Mouse (Mus musculus) retina, adult 2 months (tissue): ENCODE data around the gene Dse.

Experiments used
- DNase-seq: peaks from one replicate; pipeline ENCODE4 v3.0.0-alpha.2; 2012; ENCODE audit warnings: low read depth, low spot score

The Dse gene

DNA sequence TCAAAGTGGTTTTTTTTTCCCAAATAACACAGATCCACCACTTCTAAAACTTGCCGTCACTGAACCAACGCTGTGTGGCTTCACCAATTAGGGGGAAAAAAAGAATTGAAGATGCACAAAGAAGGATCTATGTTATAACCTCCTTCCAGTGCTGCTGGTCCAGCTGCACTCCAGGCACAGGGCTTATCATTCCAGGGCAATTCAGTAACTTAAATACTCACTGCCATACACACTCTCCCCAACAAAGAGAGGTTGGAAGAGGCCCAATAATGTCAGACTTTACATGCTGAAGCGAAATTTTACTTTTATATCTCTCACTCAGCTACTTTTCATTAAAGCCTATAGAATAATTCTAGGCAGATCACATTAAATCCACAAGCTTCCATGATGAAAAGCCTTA lies 8.9 kb downstream of the Dse start:
- DNase-seq = no peak

DNA sequence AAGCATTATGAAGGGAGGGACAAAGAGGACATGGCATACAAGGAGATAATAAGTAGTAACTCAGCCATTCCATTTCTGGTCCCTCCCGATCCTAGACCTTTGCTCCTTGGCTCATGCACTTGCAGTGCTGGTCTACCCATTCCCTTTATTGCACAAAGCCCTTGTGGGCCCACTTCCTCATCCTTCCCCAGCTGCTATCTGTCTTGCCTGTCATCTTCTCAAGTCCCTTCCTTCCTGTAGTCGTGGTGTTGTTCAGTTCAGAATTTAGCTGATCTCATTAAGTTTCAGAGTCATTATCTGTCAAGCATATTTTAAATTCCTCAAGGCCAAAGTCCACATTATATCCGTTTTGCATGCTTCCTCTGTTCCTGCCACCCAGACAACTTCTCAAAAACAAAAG lies 9.5 kb downstream of the Dse start:
- DNase-seq = no peak

- DNase-seq = no peak
These were observed 10.2 kb downstream of the Dse start for GRCm38 (mm10) chr10:34197269-34197668.

DNA sequence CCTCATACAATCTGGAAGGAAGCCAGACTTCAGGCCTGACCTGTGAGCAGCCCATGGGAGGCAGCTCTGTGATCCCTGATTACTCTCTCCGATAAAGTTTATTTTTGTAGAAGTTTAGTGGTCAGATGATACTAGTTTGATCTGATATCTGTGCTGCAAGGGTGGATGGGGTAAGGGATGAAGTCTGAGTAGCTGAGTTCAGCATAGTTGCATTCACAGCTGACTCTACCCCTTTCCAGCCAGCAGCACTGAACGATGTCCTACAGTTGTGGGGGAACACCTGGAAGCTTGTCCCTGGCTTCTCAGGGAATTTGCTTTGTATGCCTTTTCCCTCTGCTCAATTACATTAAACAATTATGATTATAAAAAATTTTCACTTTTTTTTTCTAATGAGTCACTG lies 12.6 kb downstream of the Dse start:
- no peak for DNase-seq

GRCm38 (mm10) chr10:34194503-34194902 lies 13.0 kb downstream of the Dse start:
- DNase-seq = no peak

GRCm38 (mm10) chr10:34186571-34187260 lies 20.8 kb downstream of the Dse start:
- DNase-seq = no peak

DNA sequence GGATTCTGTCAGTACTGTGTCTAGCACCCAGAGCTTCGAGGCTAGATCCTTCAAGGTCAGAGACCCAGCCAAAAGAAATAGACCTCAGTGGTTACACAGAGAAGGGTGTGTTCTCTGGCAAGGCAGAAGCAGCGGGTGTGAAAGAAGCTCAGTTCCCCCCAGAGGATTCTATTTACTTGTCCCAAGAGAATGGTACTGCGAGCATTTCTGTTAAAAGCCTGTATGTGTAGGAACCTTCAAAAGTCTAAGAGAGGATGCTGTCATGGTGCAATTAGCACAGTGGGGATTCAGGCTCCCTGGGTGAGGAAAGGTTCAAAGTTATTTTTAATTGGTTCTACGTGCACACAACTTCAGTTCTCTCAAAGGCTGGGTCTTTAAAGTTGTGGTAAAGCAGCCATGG lies 22.0 kb downstream of the Dse start:
- no peak for DNase-seq

DNA sequence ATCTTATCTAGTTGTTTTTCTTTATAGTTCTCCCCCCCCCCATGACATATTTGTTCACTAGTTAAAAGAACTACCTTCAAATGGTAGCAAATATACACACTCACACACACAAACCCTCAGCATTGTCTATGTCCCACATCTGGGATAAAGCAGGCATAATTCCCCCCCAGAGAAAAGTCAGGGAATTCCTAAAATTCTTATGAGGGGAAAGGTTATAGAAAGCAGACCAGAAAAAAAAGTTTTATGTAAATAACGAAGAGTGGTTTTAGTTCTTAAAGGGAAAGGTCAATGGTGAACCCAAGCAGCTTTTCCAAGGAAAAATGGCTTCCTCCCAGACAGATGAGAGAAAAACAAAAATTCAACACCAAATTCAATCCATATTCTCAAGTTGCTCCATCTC lies 22.6 kb downstream of the Dse start:
- no peak for DNase-seq

- no peak for DNase-seq
These were observed 23.8 kb downstream of the Dse start for GRCm38 (mm10) chr10:34183731-34184130.

DNA sequence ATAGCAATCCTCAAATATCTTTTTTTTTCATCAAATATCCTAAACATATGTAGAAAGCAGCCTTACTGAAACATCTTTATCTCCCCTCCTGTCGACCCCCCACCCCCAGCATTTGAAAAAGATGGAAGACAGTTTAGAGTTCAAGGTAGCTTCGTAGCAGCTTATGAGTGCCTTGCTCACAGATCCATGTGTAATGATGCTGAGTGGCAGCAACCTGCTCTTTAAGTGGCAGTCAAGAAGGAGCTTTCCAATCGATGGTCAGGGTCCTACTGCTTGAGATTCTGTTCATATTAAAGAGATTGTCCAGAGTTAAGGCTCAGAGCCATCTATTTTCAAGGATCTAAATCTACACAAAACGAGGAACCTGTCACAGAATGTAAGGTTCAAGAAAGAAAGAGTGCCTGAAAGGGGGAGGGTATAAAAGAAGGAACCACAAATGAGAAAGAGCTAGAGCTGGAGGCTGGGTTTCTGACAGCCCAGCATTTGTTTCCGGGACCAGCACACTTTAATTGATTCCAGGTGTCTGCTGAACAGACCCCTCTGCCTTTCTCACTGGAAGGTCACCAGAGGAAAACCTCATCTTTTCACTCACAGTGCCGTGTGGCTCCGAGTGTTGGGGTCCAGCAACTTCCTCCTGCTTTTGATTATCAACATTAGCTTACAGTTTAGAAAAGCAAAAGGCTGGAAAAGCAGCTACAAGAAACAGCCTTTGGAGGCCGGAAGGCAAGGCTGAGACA lies 31.5 kb downstream of the Dse start:
- no peak for DNase-seq

DNA sequence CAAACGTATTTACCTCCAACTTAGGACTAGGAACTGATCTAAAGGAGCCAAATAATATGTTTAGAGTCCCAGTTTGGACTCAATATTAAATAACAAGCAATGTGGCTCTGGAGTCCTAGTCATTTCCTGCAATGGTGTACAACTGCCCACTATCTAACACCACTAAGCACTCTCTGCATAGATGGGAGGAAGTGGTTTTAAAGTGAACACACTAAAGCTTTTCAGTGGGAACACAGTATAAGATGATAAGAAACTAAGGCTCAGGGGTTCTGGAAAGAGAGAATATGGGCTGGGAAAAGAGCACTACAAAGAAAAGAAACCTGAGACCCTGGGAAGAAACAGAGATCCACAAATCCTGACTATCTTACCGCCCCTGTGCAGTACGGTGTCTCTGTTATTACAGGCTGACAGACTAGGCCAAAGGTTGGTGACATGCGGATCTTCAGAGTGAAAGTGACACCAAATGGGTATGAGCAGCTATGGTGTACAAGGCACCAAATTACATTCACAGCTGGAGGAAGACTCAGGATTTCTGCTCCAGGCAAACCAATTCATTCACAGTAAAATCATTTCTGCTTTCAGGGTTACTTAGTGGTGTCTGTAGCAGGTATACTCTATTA lies 34.7 kb downstream of the Dse start:
- DNase-seq = no peak

- no peak for DNase-seq
These were observed 35.9 kb downstream of the Dse start for GRCm38 (mm10) chr10:34171660-34172059.

- DNase-seq = no peak
These were observed 36.3 kb downstream of the Dse start for GRCm38 (mm10) chr10:34171191-34171590.

DNA sequence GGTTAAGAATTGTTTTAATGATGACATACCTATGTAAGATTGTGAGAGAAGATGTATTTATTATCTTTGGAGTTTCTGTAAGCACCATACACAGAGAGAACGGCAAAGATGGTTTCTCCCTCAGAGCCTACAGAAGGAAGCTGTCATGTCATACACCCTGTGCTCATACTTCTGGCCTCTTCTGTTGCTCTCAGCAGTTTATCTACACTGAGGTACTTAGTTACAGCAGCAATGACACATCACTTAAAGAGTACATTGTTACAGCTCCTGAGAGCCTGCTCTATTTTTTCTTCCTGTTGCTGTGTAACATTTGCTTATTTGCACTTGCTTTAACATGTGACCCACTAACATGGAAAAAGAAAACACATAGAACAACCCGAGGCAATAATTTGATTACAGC lies 40.5 kb downstream of the Dse start:
- no peak for DNase-seq

- DNase-seq = no peak
These were observed 51.5 kb downstream of the Dse start for GRCm38 (mm10) chr10:34155796-34156554.

DNA sequence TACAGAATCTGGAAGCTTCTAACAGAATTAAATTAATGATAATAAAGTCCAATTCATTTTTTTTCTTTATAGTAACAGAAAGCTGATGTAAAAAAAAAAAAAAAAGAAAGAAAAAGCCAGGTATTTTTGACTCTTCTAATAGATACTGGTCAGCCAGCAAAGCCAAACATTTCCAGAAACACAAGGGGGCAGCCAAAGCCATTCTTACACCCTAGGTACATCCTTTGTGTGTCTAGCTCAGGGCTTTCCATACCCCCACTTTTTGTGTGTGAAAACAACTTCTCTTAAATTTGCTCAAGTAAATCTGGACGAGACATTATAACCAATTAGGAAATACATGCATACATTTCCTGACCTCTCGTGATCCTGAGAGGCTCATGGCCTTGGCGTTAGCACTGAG lies 55.7 kb downstream of the Dse start:
- no peak for DNase-seq

DNA sequence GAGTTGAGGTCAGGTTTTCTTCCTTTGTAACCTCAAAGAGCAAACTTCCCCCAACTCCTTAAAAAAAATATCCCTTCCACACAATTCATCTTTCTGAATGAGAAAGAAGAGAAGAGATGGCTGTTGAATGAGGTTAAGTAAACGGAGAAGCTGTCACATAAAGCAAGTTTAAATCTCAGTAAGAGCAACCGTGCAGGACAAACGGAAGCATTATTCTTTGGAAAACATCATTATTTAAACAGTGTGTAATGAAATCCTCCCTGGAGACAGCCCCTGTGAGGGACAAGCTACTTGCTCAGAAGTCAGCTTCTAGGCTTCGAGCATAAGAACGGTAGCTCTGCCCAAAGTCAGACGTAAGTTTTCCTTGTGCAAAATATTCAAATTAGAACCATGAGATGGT lies 57.1 kb downstream of the Dse start:
- DNase-seq = no peak

DNA sequence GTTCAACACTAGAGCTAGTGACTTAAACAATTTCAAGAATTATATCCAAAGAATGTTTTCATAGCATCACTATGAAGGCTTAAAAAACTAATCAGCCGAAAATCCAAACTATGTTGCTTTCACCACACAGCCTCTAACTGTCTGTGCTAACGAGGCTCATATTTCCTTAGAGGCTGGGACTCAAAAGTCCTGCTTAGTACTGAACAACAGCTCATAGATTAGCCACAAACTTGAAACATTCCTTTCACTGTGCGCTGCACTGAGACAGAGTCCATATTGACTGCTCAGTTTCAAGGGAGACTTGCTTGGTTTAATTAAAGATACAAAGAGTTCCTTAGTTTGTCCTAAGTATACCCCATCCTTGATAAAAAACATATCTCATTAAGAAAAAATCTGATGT lies 57.7 kb downstream of the Dse start:
- DNase-seq = no peak

DNA sequence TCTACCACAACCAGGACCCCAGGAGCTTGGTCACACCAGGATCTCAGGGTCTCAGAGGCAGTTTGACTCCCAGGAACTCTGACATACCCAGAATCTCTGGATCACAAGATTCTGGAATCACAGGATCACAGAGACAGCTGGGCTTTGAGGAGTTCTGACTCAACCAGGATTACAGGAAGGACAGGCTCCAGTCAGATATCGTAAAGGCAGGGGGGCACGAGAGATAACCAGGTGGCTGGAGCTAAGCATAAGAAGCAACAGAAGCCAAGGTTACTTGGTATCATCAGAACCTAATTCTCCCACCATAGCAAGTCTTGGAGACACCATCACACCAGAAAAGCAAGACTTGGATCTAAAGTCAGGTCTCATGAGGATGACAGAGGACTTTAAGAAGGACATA lies 65.8 kb downstream of the Dse start:
- no peak for DNase-seq

DNA sequence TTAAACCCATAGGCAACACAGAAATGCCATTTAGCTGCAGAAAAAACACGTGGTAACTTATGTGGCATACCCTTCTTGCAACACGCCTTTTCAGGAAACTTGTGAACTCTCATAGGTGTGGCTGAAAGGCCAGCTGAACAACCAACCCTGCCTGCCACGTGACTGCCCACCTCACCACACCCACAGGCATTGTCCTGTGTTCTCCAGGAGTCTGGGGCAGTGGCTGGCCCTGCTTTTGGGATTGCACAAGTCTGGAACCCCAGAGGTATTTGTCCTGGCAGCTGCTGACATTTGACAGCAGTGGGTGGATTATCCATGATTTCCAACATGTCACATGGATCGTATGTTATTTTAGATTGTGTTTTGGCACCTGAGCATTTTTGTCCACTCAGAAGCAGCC lies 67.7 kb downstream of the Dse start:
- no peak for DNase-seq

DNA sequence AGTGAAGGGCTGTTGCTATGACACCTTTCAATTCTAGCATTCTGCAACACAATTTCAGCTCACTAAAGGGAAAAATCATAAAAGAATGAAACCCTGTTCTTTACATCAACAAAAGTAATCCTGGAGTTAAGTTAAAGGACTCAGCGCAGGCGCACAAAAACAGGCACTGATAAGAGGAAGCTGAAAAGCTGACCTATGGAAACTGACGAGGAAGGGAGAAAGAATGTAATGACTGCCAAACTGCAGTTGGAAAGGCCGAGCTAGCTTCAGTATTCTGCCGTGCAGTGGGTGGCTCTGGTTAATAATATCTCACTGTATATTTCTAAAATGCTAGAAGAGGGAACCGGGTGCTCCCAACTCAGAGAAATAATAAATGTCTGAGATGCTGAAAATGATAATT lies 69.5 kb downstream of the Dse start:
- DNase-seq = no peak

GRCm38 (mm10) chr10:34136432-34136831 lies 71.1 kb downstream of the Dse start:
- DNase-seq = no peak
